Mouse (Mus musculus) embryonic fibroblast, embryonic 13.5 days (primary cell): ENCODE results near the gene Gm48552.

Experiments
- CTCF ChIP-seq: IDR thresholded peaks from 2 replicates; pipeline ENCODE4 v1.5.1; 2011; ENCODE audit warnings: mild to moderate bottlenecking, control low read depth, low read length, moderate library complexity, borderline replicate concordance; ENCODE audit not compliant: insufficient read depth
- POLR2A ChIP-seq: IDR thresholded peaks from 2 replicates; pipeline ENCODE4 v1.6.1; 2011; ENCODE audit warnings: low read depth, mild to moderate bottlenecking, control low read depth, low read length, moderate library complexity

- TF ChIP-seq CTCF (no peak), POLR2A (no peak)
Measured at GRCm38 (mm10) chr10:81427327-81427726, 38.5 kb downstream of the Gm48552 start.
